Mouse (Mus musculus) MEL (cell line): ENCODE data around the gene Map3k20. TPM values are rescaled to one million over a fixed set of nuclear protein-coding genes. Genes with fewer than 3 reads are reported as not detected.
A peak's percentile ranks its signal among the peaks of the same experiment; 100 is the strongest.

Experiments used
- DNase-seq: peaks from one replicate; pipeline ENCODE4 v3.0.0; 2011; ENCODE audit warnings: low read depth, low spot score
- H3K27ac ChIP-seq: 2 replicates; pipeline ENCODE4 v1.5.1; 2012; ENCODE audit warnings: low read depth, mild to moderate bottlenecking, control low read depth, low read length, moderate library complexity; ENCODE audit not compliant: control insufficient read depth
- H3K27me3 ChIP-seq, 2 experiments: fragments of 150-350 bp in 1 of 2; sonication (generic) in 1 of 2; 2 replicates each; pipeline ENCODE4 v1.6.1; 2012; ENCODE audit warnings: low read length in 2 of 2, mild to moderate bottlenecking in 2 of 2, improper control_type of control experiment in 1 of 2, moderate library complexity in 1 of 2; ENCODE audit not compliant: insufficient read depth in 2 of 2, control insufficient read depth in 1 of 2
- H3K36me3 ChIP-seq, 2 experiments: 2 replicates each; pipeline ENCODE4 v1.6.1; 2012 to 2014; ENCODE audit warnings: low read length in 2 of 2, improper control_type of control experiment in 1 of 2, inconsistent platforms in 1 of 2, mild to moderate bottlenecking in 1 of 2; ENCODE audit not compliant: insufficient read depth in 2 of 2, control insufficient read depth in 1 of 2
- H3K4me1 ChIP-seq, 2 experiments: fragments of 150-350 bp in 1 of 2; sonication (generic) in 1 of 2; 2 replicates each; pipeline ENCODE4 v1.6.1; 2012; ENCODE audit warnings: low read length in 2 of 2, improper control_type of control experiment in 1 of 2, mild to moderate bottlenecking in 1 of 2; ENCODE audit not compliant: insufficient read depth in 2 of 2, control insufficient read depth in 1 of 2
- H3K4me3 ChIP-seq, 2 experiments: fragments of 150-350 bp in 1 of 2; sonication (generic) in 1 of 2; 2 replicates each; pipeline ENCODE4 v1.5.1; 2012; ENCODE audit warnings: low read depth in 2 of 2, low read length in 2 of 2, mild to moderate bottlenecking in 2 of 2, moderate library complexity in 2 of 2, control low read depth in 1 of 2, improper control_type of control experiment in 1 of 2; ENCODE audit not compliant: control insufficient read depth in 1 of 2, insufficient read depth in 1 of 2
- H3K79me2 ChIP-seq: 2 replicates; pipeline ENCODE4 v1.6.1; 2012; ENCODE audit warnings: mild to moderate bottlenecking, low read length, moderate library complexity; ENCODE audit not compliant: control insufficient read depth, poor library complexity, insufficient read depth
- H3K9ac ChIP-seq: 2 replicates; pipeline ENCODE4 v1.6.1; 2012; ENCODE audit warnings: low read depth, mild to moderate bottlenecking, control low read depth, low read length, moderate library complexity; ENCODE audit not compliant: control insufficient read depth, poor library complexity, severe bottlenecking
- H3K9me3 ChIP-seq: fragments of 150-350 bp; sonication (generic); replicated peaks from 2 replicates; pipeline ENCODE4 v1.6.1; 2012; ENCODE audit warnings: mild to moderate bottlenecking, low read length, improper control_type of control experiment, moderate library complexity; ENCODE audit not compliant: insufficient read depth
- CHD1 ChIP-seq: IDR thresholded peaks from 2 replicates; pipeline ENCODE4 v1.6.1; 2012; ENCODE audit warnings: low read depth, mild to moderate bottlenecking, inconsistent platforms, low read length, improper control_type of control experiment
- CTCF ChIP-seq, 3 experiments: IDR thresholded peaks in 2 of 3; conservative IDR thresholded peaks in 1 of 3; 2 replicates each; pipeline ENCODE4 v1.5.1; 2011 to 2012; ENCODE audit warnings: low read length in 3 of 3, low read depth in 2 of 3, mild to moderate bottlenecking in 2 of 3, improper control_type of control experiment in 1 of 3, inconsistent platforms in 1 of 3, mixed read lengths in 1 of 3, moderate library complexity in 1 of 3; ENCODE audit not compliant: control insufficient read depth in 1 of 3, insufficient read depth in 1 of 3, poor library complexity in 1 of 3, severe bottlenecking in 1 of 3
- E2F4 ChIP-seq: IDR thresholded peaks from 2 replicates; pipeline ENCODE4 v1.6.1; 2011; ENCODE audit warnings: low read depth, low read length, improper control_type of control experiment, borderline replicate concordance
- ETS1 ChIP-seq: IDR thresholded peaks from 2 replicates; pipeline ENCODE4 v1.6.1; 2012; ENCODE audit warnings: low read depth, mild to moderate bottlenecking, inconsistent platforms, low read length, improper control_type of control experiment, moderate library complexity
- GABPA ChIP-seq: IDR thresholded peaks from 2 replicates; pipeline ENCODE4 v1.6.1; 2012; ENCODE audit warnings: low read depth, mild to moderate bottlenecking, inconsistent platforms, low read length, improper control_type of control experiment, moderate library complexity
- HCFC1 ChIP-seq: IDR thresholded peaks from 2 replicates; pipeline ENCODE4 v1.6.1; 2012; ENCODE audit warnings: low read depth, mild to moderate bottlenecking, inconsistent platforms, low read length, improper control_type of control experiment, moderate library complexity
- KAT2A ChIP-seq: conservative IDR thresholded peaks from 2 replicates; pipeline ENCODE4 v1.6.1; 2012; ENCODE audit warnings: low read depth, low read length, improper control_type of control experiment, inconsistent platforms
- MAZ ChIP-seq: IDR thresholded peaks from 2 replicates; pipeline ENCODE4 v1.6.1; 2012; ENCODE audit warnings: low read depth, mild to moderate bottlenecking, inconsistent platforms, low read length, improper control_type of control experiment
- MYC ChIP-seq: IDR thresholded peaks from 2 replicates; pipeline ENCODE4 v1.6.1; 2011; ENCODE audit warnings: low read depth, mild to moderate bottlenecking, low read length, improper control_type of control experiment, moderate library complexity
- NELFE ChIP-seq: IDR thresholded peaks from 2 replicates; pipeline ENCODE4 v1.6.1; 2011; ENCODE audit warnings: low read depth, low read length, improper control_type of control experiment
- POLR2A ChIP-seq, 2 experiments: IDR thresholded peaks; 2 replicates each; pipeline ENCODE4 v1.6.1; 2011 to 2012; ENCODE audit warnings: low read length in 2 of 2, mild to moderate bottlenecking in 2 of 2, control low read depth in 1 of 2, improper control_type of control experiment in 1 of 2, low read depth in 1 of 2, moderate library complexity in 1 of 2; ENCODE audit not compliant: control insufficient read depth in 1 of 2, insufficient read depth in 1 of 2, poor library complexity in 1 of 2
- POLR2AphosphoS2 ChIP-seq: IDR thresholded peaks from 2 replicates; pipeline ENCODE4 v1.6.1; 2011; ENCODE audit warnings: low read length, improper control_type of control experiment
- POLR2AphosphoS5 ChIP-seq: IDR thresholded peaks from 2 replicates; pipeline ENCODE4 v1.6.1; 2012; ENCODE audit warnings: low read depth, borderline replicate concordance, mild to moderate bottlenecking, inconsistent platforms, low read length, moderate library complexity, mixed read lengths
- RAD21 ChIP-seq: IDR thresholded peaks from 2 replicates; pipeline ENCODE4 v1.6.1; 2011; ENCODE audit warnings: mild to moderate bottlenecking, low read depth, low read length, improper control_type of control experiment
- RCOR1 ChIP-seq: IDR thresholded peaks from 2 replicates; pipeline ENCODE4 v1.6.1; 2012; ENCODE audit warnings: low read depth, mild to moderate bottlenecking, inconsistent platforms, low read length, improper control_type of control experiment
- SIN3A ChIP-seq: IDR thresholded peaks from 2 replicates; pipeline ENCODE4 v1.6.1; 2012; ENCODE audit warnings: low read length, improper control_type of control experiment, inconsistent platforms
- SMC3 ChIP-seq: IDR thresholded peaks from 2 replicates; pipeline ENCODE4 v1.6.1; 2011; ENCODE audit warnings: low read depth, low read length, improper control_type of control experiment
- TAL1 ChIP-seq: IDR thresholded peaks from 2 replicates; pipeline ENCODE4 v1.6.1; 2012; ENCODE audit warnings: mild to moderate bottlenecking, inconsistent platforms, low read length, moderate library complexity, mixed read lengths
- TBP ChIP-seq: IDR thresholded peaks from 2 replicates; pipeline ENCODE4 v1.8.0; 2011; ENCODE audit warnings: low read depth, low read length, improper control_type of control experiment
- TCF12 ChIP-seq: IDR thresholded peaks from 2 replicates; pipeline ENCODE4 v1.6.1; 2014; ENCODE audit warnings: low read depth, mild to moderate bottlenecking, inconsistent platforms, low read length, improper control_type of control experiment, moderate library complexity
- UBTF ChIP-seq: IDR thresholded peaks from 2 replicates; pipeline ENCODE4 v1.6.1; 2012; ENCODE audit warnings: low read depth, mild to moderate bottlenecking, inconsistent platforms, low read length, improper control_type of control experiment, moderate library complexity, borderline replicate concordance; ENCODE audit not compliant: insufficient read depth
- ZC3H11A ChIP-seq: IDR thresholded peaks from 2 replicates; pipeline ENCODE4 v1.6.1; 2012; ENCODE audit warnings: low read depth, mild to moderate bottlenecking, inconsistent platforms, low read length, improper control_type of control experiment
- ZKSCAN1 ChIP-seq: IDR thresholded peaks from 2 replicates; pipeline ENCODE4 v1.6.1; 2012; ENCODE audit warnings: low read depth, mild to moderate bottlenecking, inconsistent platforms, low read length, improper control_type of control experiment, moderate library complexity
- ZMIZ1 ChIP-seq: IDR thresholded peaks from 2 replicates; pipeline ENCODE4 v1.6.1; 2012; ENCODE audit warnings: low read depth, mild to moderate bottlenecking, inconsistent platforms, low read length, improper control_type of control experiment, moderate library complexity
- ZNF384 ChIP-seq: IDR thresholded peaks from 2 replicates; pipeline ENCODE4 v1.6.1; 2012; ENCODE audit warnings: low read depth, mild to moderate bottlenecking, inconsistent platforms, low read length, improper control_type of control experiment
- polyA plus RNA-seq, 2 experiments: library from polyadenylated mRNA; stranded (reverse) in 1 of 2; unstranded in 1 of 2; fragments of >175 nt in 1 of 2; fragments of >200 nt in 1 of 2; gene quantifications; 2 replicates each; pipeline versions ENCODE4 v1.2.1 to v1.2.4; 2012; ENCODE audit warnings: low replicate concordance in 2 of 2, low read depth in 1 of 2; ENCODE audit not compliant: insufficient read length in 2 of 2, insufficient read depth in 1 of 2, missing spikeins in 1 of 2
- total RNA-seq: library from RNA; depleted of rRNA; stranded (reverse); fragments of 300-350 nt; gene quantifications from 2 replicates; pipeline ENCODE4 v1.2.3, GENCODE M21; 2012

Map3k20 gene
- total and polyA plus RNA-seq, 3 experiments, result 7.4 to 9.6 TPM; not detected in 1

- TF ChIP-seq CTCF (IDR thresholded peaks at IDR 0.05 in 2 of 3, conservative IDR thresholded peaks at IDR 0.05 in 1 of 3; ENCODE audit: control insufficient read depth in 1 of 3, insufficient read depth in 1 of 3, low read depth in 2 of 3, low read length in 3 of 3, poor library complexity in 1 of 3, severe bottlenecking in 1 of 3), result no peak
- peak; percentile 90 for TF ChIP-seq RCOR1
- TF ChIP-seq SMC3, result no peak
- TF ChIP-seq ZNF384, result 0 out of 2 replicates have a peak, but pooled peaks have one; percentile 7
- peak; percentile 89 for TF ChIP-seq TCF12
- no peak for TF ChIP-seq GABPA
- no peak for TF ChIP-seq POLR2AphosphoS2
- TF ChIP-seq ETS1, result peak; percentile 94
- peak; percentile 74; the same call in 1 of the 2 replicates for TF ChIP-seq ZMIZ1
- no peak for TF ChIP-seq POLR2AphosphoS5
- TF ChIP-seq TAL1, result peak; percentile 19; the same call in 1 of the 2 replicates
- peak; percentile 75; the same call in 1 of the 2 replicates for TF ChIP-seq SIN3A
- no peak for TF ChIP-seq CHD1
- TF ChIP-seq MYC, result peak; percentile 60; the same call in 1 of the 2 replicates
- TF ChIP-seq MAZ, result no peak
- no peak for TF ChIP-seq ZKSCAN1
- TF ChIP-seq KAT2A, result no peak
- no peak for TF ChIP-seq E2F4
- no peak for TF ChIP-seq UBTF
- TF ChIP-seq, all 39 proteins: peak for 19
Observed at GRCm38 (mm10) chr2:72475423-72475796, 190.0 kb downstream of the Map3k20 start (continued).

GRCm38 (mm10) chr2:72475797-72476485 lies 190.5 kb downstream of the Map3k20 start, which contains the start of gene Cdca7:
Gene Cdca7 (plus strand): TSS chr2:72476159.
- no peaks in the 10 kb centered on the region for H3K9me3 ChIP-seq
- H3K27ac ChIP-seq, result peak within 1 kb of the TSS; percentile 100
- H3K27me3 ChIP-seq, result no peaks in the 10 kb centered on the region
- H3K79me2 ChIP-seq, result peaks cover 38% of the 10 kb centered on the region
- H3K4me3 ChIP-seq, result peak within 1 kb of the TSS; percentile 45 to 71
- peaks cover 2 to 45% of the 10 kb centered on the region in 2 experiments; a peak in 3 of 4 replicates for H3K4me1 ChIP-seq
- peak within 1 kb of the TSS; percentile 79 for H3K9ac ChIP-seq
- H3K36me3 ChIP-seq, result peaks cover 6 to 54% of the 10 kb centered on the region in 2 experiments
- DNase-seq, result peak; percentile 92
- TF ChIP-seq POLR2A (IDR thresholded peaks at IDR 0.05; ENCODE audit: control insufficient read depth in 1 of 2, insufficient read depth in 1 of 2, low read depth in 1 of 2, low read length in 2 of 2, poor library complexity in 1 of 2) (peak; percentile 71 to 76), CTCF (IDR thresholded peaks at IDR 0.05 in 2 of 3, conservative IDR thresholded peaks at IDR 0.05 in 1 of 3; ENCODE audit: control insufficient read depth in 1 of 3, insufficient read depth in 1 of 3, low read depth in 2 of 3, low read length in 3 of 3, poor library complexity in 1 of 3, severe bottlenecking in 1 of 3) (no peak), GABPA (no peak), E2F4 (peak; percentile 99), HCFC1 (peak; percentile 2; the same call in 1 of the 2 replicates), TBP (peak; percentile 66), ZKSCAN1 (no peak), ZC3H11A (no peak), RAD21 (no peak), SIN3A (peak; percentile 37), NELFE (peak; percentile 48; the same call in 1 of the 2 replicates), KAT2A (no peak)
